16 mouse cellular contexts compared by ENCODE assay signal in the genomic region with DNA sequence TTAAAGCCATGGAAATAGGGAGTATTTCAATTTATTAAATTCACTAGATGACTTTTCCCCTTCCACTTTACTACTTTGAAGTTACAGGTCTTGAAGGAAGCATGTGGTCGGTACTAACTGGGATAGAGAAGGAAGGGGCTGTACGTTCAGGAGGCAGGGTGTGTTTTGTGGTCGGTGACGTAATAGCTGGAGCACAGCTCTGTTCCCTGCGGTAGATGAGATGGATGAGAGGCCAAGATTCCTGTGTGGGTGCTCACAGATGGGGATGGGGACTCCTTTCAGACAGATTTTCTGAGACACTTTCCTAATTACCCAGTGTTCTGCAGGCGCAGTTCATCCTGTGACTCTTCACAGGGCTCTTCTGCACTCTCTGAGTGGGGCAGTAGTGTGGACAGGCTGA.
"Had no signal": no experiment of that assay in that cellular context is flagged by ENCODE, and none has a peak within 500 bp of the region (broad histone marks: within the 10 kb centered on the region; RNA-seq: fewer than 3 reads in every experiment).

No protein-coding gene starts in this region.

- ATAC-seq: liver, embryonic 12.5 days; midbrain, embryonic 16.5 days had no signal

- H3K36me3 ChIP-seq: limb, embryonic 15.5 days; liver, embryonic 12.5 days; midbrain, embryonic 12.5 days; neural tube, embryonic 15.5 days had no signal

- H3K4me1 ChIP-seq: liver, embryonic 12.5 days; megakaryocyte, embryonic 14.5 days had no signal

- H3K9me3 ChIP-seq: limb, embryonic 15.5 days; liver, embryonic 12.5 days; megakaryocyte, embryonic 14.5 days; midbrain, embryonic 12.5 days; neural tube, embryonic 15.5 days had no signal

- H3K4me2 ChIP-seq: limb, embryonic 15.5 days; liver, embryonic 12.5 days; lung, embryonic 14.5 days; midbrain, embryonic 12.5 days; neural tube, embryonic 15.5 days had no signal

- H3K9ac ChIP-seq: limb, embryonic 15.5 days; liver, embryonic 12.5 days; lung, embryonic 14.5 days; midbrain, embryonic 12.5 days; neural tube, embryonic 15.5 days had no signal

- H3K27me3 ChIP-seq: limb, embryonic 15.5 days; liver, embryonic 12.5 days; midbrain, embryonic 12.5 days; neural tube, embryonic 15.5 days had no signal

- H3K4me3 ChIP-seq: left cerebral cortex, adult 2 months; limb, embryonic 15.5 days; liver, embryonic 12.5 days; megakaryocyte, embryonic 14.5 days; midbrain, embryonic 12.5 days; neural tube, embryonic 15.5 days had no signal

- DNase-seq: kidney, adult 9 months; kidney, postnatal 10 days; lung, embryonic 14.5 days; lung, postnatal 10 days; retina, postnatal 1 day; right cerebral cortex, postnatal 14 days; thymus, postnatal 4 days had no signal

- H3K27ac ChIP-seq: left cerebral cortex, adult 2 months; limb, embryonic 15.5 days; liver, embryonic 12.5 days; macrophage; midbrain, embryonic 12.5 days; neural tube, embryonic 15.5 days; stomach, postnatal 0 days had no signal
